Mouse (Mus musculus) kidney, embryonic 16.5 days (tissue): ENCODE results near the gene Nop58. TPM values are rescaled to one million over a fixed set of nuclear protein-coding genes. Genes with fewer than 3 reads are reported as not detected.

Source experiments
- polyA plus RNA-seq: library from polyadenylated mRNA; unstranded; fragments of >200 nt; fragmentation: Nextera tagmentation; extraction: Ambion mirVana; gene quantifications from 2 replicates; pipeline ENCODE4 v1.2.1, GENCODE M21; 2015

The Nop58 gene
- polyA plus RNA-seq, 1 experiment from 2014 or later = 235 TPM

Other genes with a start within 250 kb of the Nop58 start
- gene Fzd7, start 202.5 kb upstream of the Nop58 start, polyA plus RNA-seq = 16.0 and 18.2 TPM in 2 replicates
- gene Gm973, start 168.7 kb upstream of the Nop58 start, polyA plus RNA-seq = 1.1 and 1.5 TPM in 2 replicates
- 370 and 375 TPM in 2 replicates for gene Sumo1, start 14.1 kb upstream of the Nop58 start, polyA plus RNA-seq
- gene Bmpr2, start 78.4 kb downstream of the Nop58 start, polyA plus RNA-seq = 6.5 and 7.4 TPM in 2 replicates
- 8.0 and 8.3 TPM in 2 replicates for gene Fam117b, start 228.0 kb downstream of the Nop58 start, polyA plus RNA-seq